Mouse (Mus musculus) midbrain, embryonic 16.5 days (tissue): ENCODE measurements around the gene Nr3c2. TPM values are rescaled to one million over a fixed set of nuclear protein-coding genes. Genes with fewer than 3 reads are reported as not detected.

Experiments
- ATAC-seq: fragments of 200-750 bp; cut with Nextera tagmentation; 2 replicates; pipeline ENCODE4 v1.8.0; 2017; ENCODE audit warnings: moderate TSS enrichment
- H3K27ac ChIP-seq: fragments of 300-500 bp; sonication (generic); 2 replicates; pipeline ENCODE4 v1.5.1; 2014; ENCODE audit warnings: mild to moderate bottlenecking, low read length, mixed read lengths
- H3K27me3 ChIP-seq: fragments of 300-500 bp; sonication (generic); 2 replicates; pipeline ENCODE4 v1.6.1; 2014; ENCODE audit warnings: low read depth, low read length, mixed read lengths; ENCODE audit not compliant: control insufficient read depth, insufficient read depth
- H3K36me3 ChIP-seq: fragments of 300-500 bp; sonication (generic); 2 replicates; pipeline ENCODE4 v1.6.1; 2014; ENCODE audit warnings: mild to moderate bottlenecking, low read length, moderate library complexity, mixed read lengths; ENCODE audit not compliant: control insufficient read depth, insufficient read depth
- H3K4me1 ChIP-seq: fragments of 300-500 bp; sonication (generic); 2 replicates; pipeline ENCODE4 v1.6.1; 2014; ENCODE audit warnings: mild to moderate bottlenecking, low read length, mixed read lengths; ENCODE audit not compliant: control insufficient read depth, insufficient read depth
- H3K4me2 ChIP-seq: fragments of 300-500 bp; sonication (generic); 2 replicates; pipeline ENCODE4 v1.6.1; 2014; ENCODE audit warnings: mild to moderate bottlenecking, low read length, mixed read lengths
- H3K4me3 ChIP-seq: fragments of 300-500 bp; sonication (generic); 2 replicates; pipeline ENCODE4 v1.5.1; 2014; ENCODE audit warnings: low read depth, mild to moderate bottlenecking, low read length, moderate library complexity, mixed read lengths
- H3K9ac ChIP-seq: fragments of 300-500 bp; sonication (generic); 2 replicates; pipeline ENCODE4 v1.6.1; 2014; ENCODE audit warnings: low read depth, low read length, mixed read lengths
- H3K9me3 ChIP-seq: fragments of 300-500 bp; sonication (generic); replicated peaks from 2 replicates; pipeline ENCODE4 v1.6.1; 2014; ENCODE audit warnings: mild to moderate bottlenecking, low read length, mixed read lengths; ENCODE audit not compliant: control insufficient read depth, poor library complexity, severe bottlenecking
- WGBS: fragments of 180-500 bp; shearing (Covaris S2); extraction: QIAGEN DNeasy Blood & Tissue Kit; methylation state at CpG from one replicate; pipeline ENCODE4 v1.1.7; 2014; 5-methylcytosine and 5-hydroxymethylcytosine counted together
- polyA plus RNA-seq: library from polyadenylated mRNA; unstranded; fragments of >200 nt; fragmentation: Nextera tagmentation; extraction: Ambion mirVana; gene quantifications from 2 replicates; pipeline ENCODE4 v1.2.1, GENCODE M21; 2015

The Nr3c2 gene
- polyA plus RNA-seq, 1 experiment from 2014 or later, result 3.0 TPM

- H3K27ac ChIP-seq, result peak overlapping the region; percentile 4; the same call in 1 of the 2 replicates
- ATAC-seq, result peak; percentile 81
- H3K27me3 ChIP-seq, result no peaks in the 10 kb centered on the region
These were observed 357.3 kb downstream of the Nr3c2 start for GRCm38 (mm10) chr8:77256450-77257084.

GRCm38 (mm10) chr8:77257085-77257451, 357.8 kb downstream of the Nr3c2 start:
- H3K9me3 ChIP-seq, result no peaks in the 10 kb centered on the region
- peak overlapping the region; percentile 4; the same call in 1 of the 2 replicates for H3K27ac ChIP-seq
- 93% methylated on average over 12 of the region's 12 CpGs for WGBS
- H3K4me3 ChIP-seq, result no peak overlapping the region
- H3K9ac ChIP-seq, result no peak overlapping the region
- H3K4me2 ChIP-seq, result no peak overlapping the region
- no peaks in the 10 kb centered on the region for H3K4me1 ChIP-seq
- no peak for ATAC-seq
- no peaks in the 10 kb centered on the region for H3K36me3 ChIP-seq
- H3K27me3 ChIP-seq, result no peaks in the 10 kb centered on the region

More at GRCm38 (mm10) chr8:77256450-77257084, 357.3 kb downstream of the Nr3c2 start:
- H3K4me1 ChIP-seq, result no peaks in the 10 kb centered on the region
- whole genome bisulfite sequencing, result 88% methylated on average over 5 of the region's 5 CpGs
- no peaks in the 10 kb centered on the region for H3K36me3 ChIP-seq
- H3K9me3 ChIP-seq, result no peaks in the 10 kb centered on the region
- H3K4me2 ChIP-seq, result no peak overlapping the region
- no peak overlapping the region for H3K4me3 ChIP-seq
- no peak overlapping the region for H3K9ac ChIP-seq

GRCm38 (mm10) chr8:77261215-77261614, 362.0 kb downstream of the Nr3c2 start:
- no peaks in the 10 kb centered on the region for H3K27me3 ChIP-seq
- no peak overlapping the region for H3K4me2 ChIP-seq
- 91% methylated on average over 6 of the region's 6 CpGs for WGBS

GRCm38 (mm10) chr8:77262216-77263009, 363.2 kb downstream of the Nr3c2 start:
- H3K9me3 ChIP-seq, result no peaks in the 10 kb centered on the region
- H3K9ac ChIP-seq, result no peak overlapping the region
- H3K36me3 ChIP-seq, result no peaks in the 10 kb centered on the region
- H3K4me2 ChIP-seq, result no peak overlapping the region
- no peaks in the 10 kb centered on the region for H3K27me3 ChIP-seq
- H3K4me3 ChIP-seq, result no peak overlapping the region
- no peak overlapping the region for H3K27ac ChIP-seq
- ATAC-seq, result no peak
- no peaks in the 10 kb centered on the region for H3K4me1 ChIP-seq
- WGBS, result 80% methylated on average over 12 of the region's 12 CpGs

More at GRCm38 (mm10) chr8:77261215-77261614, 362.0 kb downstream of the Nr3c2 start:
- H3K9ac ChIP-seq, result no peak overlapping the region
- H3K36me3 ChIP-seq, result no peaks in the 10 kb centered on the region
- H3K27ac ChIP-seq, result no peak overlapping the region
- no peak overlapping the region for H3K4me3 ChIP-seq
- H3K9me3 ChIP-seq, result no peaks in the 10 kb centered on the region
- ATAC-seq, result no peak
- no peaks in the 10 kb centered on the region for H3K4me1 ChIP-seq

GRCm38 (mm10) chr8:77267941-77268405, 368.7 kb downstream of the Nr3c2 start:
- 31% methylated on average over 1 of the region's 1 CpGs for WGBS
- ATAC-seq, result no peak

GRCm38 (mm10) chr8:77272136-77272535, 372.9 kb downstream of the Nr3c2 start:
- H3K4me3 ChIP-seq, result no peak overlapping the region
- WGBS, result 83% methylated on average over 6 of the region's 6 CpGs
- no peak overlapping the region for H3K9ac ChIP-seq
- H3K27ac ChIP-seq, result no peak overlapping the region
- H3K4me1 ChIP-seq, result no peaks in the 10 kb centered on the region; the same call in 1 of the 2 replicates
- H3K27me3 ChIP-seq, result no peaks in the 10 kb centered on the region
- no peak overlapping the region for H3K4me2 ChIP-seq
- peaks cover 5% of the 10 kb centered on the region; the same call in 1 of the 2 replicates for H3K9me3 ChIP-seq
- no peaks in the 10 kb centered on the region for H3K36me3 ChIP-seq
- no peak for ATAC-seq

More at GRCm38 (mm10) chr8:77267941-77268405, 368.7 kb downstream of the Nr3c2 start:
- Histone ChIP-seq H3K36me3 (no peaks in the 10 kb centered on the region), H3K9me3 (peaks cover 5% of the 10 kb centered on the region; the same call in 1 of the 2 replicates), H3K4me1 (no peaks in the 10 kb centered on the region; the same call in 1 of the 2 replicates), H3K9ac (no peak overlapping the region), H3K27me3 (no peaks in the 10 kb centered on the region), H3K27ac (no peak overlapping the region), H3K4me2 (no peak overlapping the region), H3K4me3 (no peak overlapping the region)

- no peak overlapping the region for H3K4me3 ChIP-seq
- no peak for ATAC-seq
- H3K9me3 ChIP-seq, result no peaks in the 10 kb centered on the region
- no peak overlapping the region for H3K9ac ChIP-seq
- no peak overlapping the region for H3K27ac ChIP-seq
- no peaks in the 10 kb centered on the region for H3K27me3 ChIP-seq
- no peaks in the 10 kb centered on the region for H3K36me3 ChIP-seq
- no peaks in the 10 kb centered on the region for H3K4me1 ChIP-seq
- H3K4me2 ChIP-seq, result no peak overlapping the region
- 92% methylated on average over 5 of the region's 5 CpGs for WGBS
These were observed 376.3 kb downstream of the Nr3c2 start for GRCm38 (mm10) chr8:77275571-77275970.

- 91% methylated on average over 10 of the region's 10 CpGs for WGBS
- no peak for ATAC-seq
These were observed 377.6 kb downstream of the Nr3c2 start for GRCm38 (mm10) chr8:77276827-77277226.

GRCm38 (mm10) chr8:77278246-77278645, 379.0 kb downstream of the Nr3c2 start:
- Histone ChIP-seq H3K9me3 (no peaks in the 10 kb centered on the region), H3K9ac (no peak overlapping the region), H3K27ac (no peak overlapping the region), H3K27me3 (no peaks in the 10 kb centered on the region), H3K4me1 (no peaks in the 10 kb centered on the region), H3K4me2 (no peak overlapping the region), H3K36me3 (no peaks in the 10 kb centered on the region), H3K4me3 (no peak overlapping the region)
- WGBS, result 98% methylated on average over 4 of the region's 4 CpGs
- ATAC-seq, result no peak

More at GRCm38 (mm10) chr8:77276827-77277226, 377.6 kb downstream of the Nr3c2 start:
- Histone ChIP-seq H3K4me3 (no peak overlapping the region), H3K9ac (no peak overlapping the region), H3K36me3 (no peaks in the 10 kb centered on the region), H3K4me1 (no peaks in the 10 kb centered on the region), H3K4me2 (no peak overlapping the region), H3K27ac (no peak overlapping the region), H3K27me3 (no peaks in the 10 kb centered on the region), H3K9me3 (no peaks in the 10 kb centered on the region)
